Mouse (Mus musculus): ENCODE measurements around the gene Mars2. TPM values are rescaled to one million over a fixed set of nuclear protein-coding genes. Genes with fewer than 3 reads are reported as not detected.
A peak's percentile ranks its signal among the peaks of the same experiment; 100 is the strongest.

The Mars2 gene
- polyA plus RNA-seq, 1 experiment from 2014 or later: 3.3 TPM

DNA sequence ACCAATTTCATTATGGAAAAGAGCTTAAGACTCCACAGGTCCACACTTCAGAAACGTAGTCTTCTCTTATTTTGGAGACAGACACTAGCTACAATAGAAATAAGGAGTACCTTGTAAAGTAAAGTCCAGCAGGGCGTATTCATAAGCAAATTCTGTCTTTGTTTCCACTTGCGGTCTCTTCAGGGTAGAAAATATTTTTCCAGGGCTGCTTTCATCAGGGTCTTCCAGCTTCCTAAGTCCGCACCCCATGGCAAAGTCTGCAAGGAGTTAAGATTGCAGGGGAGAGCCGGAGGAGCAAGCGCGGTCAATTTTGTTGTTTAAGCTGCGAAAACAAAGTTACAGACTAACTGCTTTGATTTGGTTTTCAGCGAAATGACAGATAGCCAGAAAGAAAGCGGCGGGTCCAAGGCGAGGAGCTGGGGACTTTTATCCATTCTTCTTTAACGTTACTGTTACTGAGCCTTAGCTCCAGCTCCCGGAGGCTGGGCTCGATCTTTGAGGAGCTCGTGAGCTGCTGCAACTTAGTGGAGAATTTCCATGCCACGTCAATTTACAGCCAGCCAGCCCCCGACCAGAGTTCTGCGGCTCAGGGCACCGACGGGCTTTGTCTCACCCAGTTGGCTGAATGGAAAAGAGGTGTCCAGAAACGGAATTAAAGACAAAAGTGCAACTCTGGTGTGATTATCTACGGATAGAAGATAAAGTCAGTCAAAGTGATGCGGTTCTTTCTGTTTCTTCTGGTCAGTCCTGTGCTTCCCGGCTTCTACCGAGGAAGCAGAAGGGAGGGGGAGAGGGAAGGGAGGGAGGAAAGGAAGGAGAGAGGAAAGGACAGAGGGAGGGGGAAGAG lies 10.7 kb upstream of the Mars2 start, which contains the start of gene Rftn2:
Gene Rftn2, minus strand, starts transcription at position 772 of the 847 bp plus-strand sequence.
- H3K27ac ChIP-seq: no peak within 1 kb of the TSS

DNA sequence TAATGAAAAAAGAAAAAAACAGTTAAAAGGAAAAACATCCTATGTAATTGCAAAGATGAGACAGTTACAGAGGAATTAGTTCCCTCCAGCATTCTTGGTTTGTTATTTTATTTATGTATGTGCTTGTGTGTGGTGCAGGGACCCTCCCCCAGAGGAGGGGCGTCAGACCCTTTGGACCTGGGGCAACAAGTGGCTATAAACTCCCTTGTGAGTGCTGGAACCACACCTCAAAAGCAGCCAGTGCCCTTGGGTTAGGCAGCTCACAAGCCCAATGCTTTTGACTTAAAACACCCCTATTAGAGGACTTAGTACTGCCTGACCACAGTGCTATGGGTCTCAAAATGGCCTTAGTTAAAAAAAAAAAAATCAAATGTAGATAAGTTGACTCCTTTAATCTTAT lies 9.6 kb upstream of the Mars2 start:
- no peaks in the 10 kb centered on the region for H3K36me3 ChIP-seq
- no peaks in the 10 kb centered on the region for H3K9me3 ChIP-seq
- no peaks in the 10 kb centered on the region for H3K27me3 ChIP-seq (replicated peaks)
- H3K4me3 ChIP-seq: no peak overlapping the region
- no peak overlapping the region for H3K9ac ChIP-seq
- H3K4me2 ChIP-seq (replicated peaks): no peak overlapping the region
- WGBS: 4% methylated on average over 1 of the region's 1 CpGs
- H3K27ac ChIP-seq: no peak overlapping the region
- ATAC-seq (ENCODE audit: low FRiP score, low read depth): no peak
- peaks cover 2% of the 10 kb centered on the region; the same call in 1 of the 2 replicates for H3K4me1 ChIP-seq

More for the DNA sequence above, 10.7 kb upstream of the Mars2 start, which contains the start of gene Rftn2:
- peaks cover 5% of the 10 kb centered on the region for H3K4me1 ChIP-seq
- H3K9ac ChIP-seq: peak within 1 kb of the TSS; percentile 58
- peak within 1 kb of the TSS; percentile 44 for H3K4me3 ChIP-seq
- no peaks in the 10 kb centered on the region for H3K9me3 ChIP-seq
- no peaks in the 10 kb centered on the region for H3K36me3 ChIP-seq
- H3K4me2 ChIP-seq (replicated peaks): peak within 1 kb of the TSS; percentile 61
- ATAC-seq (ENCODE audit: low FRiP score, low read depth): 0 out of 2 replicates have a peak, but pooled peaks have one; percentile 17
- H3K27me3 ChIP-seq (replicated peaks): no peaks in the 10 kb centered on the region
- WGBS: 2% methylated on average over 26 of the region's 26 CpGs

DNA sequence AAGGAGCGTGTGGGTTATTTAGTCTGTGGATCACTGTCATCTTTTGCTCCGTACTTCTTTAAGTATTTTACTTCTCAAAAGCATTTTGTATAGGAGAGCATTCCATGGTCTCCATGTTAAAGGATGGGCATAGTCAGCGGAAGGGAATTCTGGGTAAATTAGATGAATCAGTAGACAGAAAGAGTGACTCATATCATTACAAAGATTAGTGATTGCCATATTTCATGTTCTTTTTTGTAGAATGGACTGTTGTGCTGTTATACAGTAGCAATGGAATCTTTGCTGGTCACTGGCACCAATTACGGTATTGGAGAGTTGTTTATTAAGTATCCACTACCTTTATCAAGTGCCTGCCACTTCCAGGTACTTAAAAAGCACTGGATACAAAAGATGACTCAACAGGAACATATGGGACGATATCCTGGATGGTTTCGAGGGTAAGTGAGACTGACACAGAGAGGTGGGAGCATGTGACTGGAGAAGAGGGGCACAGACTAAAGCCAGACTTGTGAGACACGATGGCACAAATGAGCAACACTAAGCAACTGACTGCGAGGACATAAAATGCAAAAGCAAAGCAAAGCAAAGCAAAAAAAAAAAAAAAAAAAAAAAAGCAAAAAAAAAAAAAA lies 8.6 kb upstream of the Mars2 start:
- Histone ChIP-seq H3K4me1 (peaks cover 2% of the 10 kb centered on the region; the same call in 1 of the 2 replicates), H3K9ac (no peak overlapping the region), H3K27ac (no peak overlapping the region), H3K36me3 (no peaks in the 10 kb centered on the region), H3K4me2 (replicated peaks) (no peak overlapping the region), H3K27me3 (replicated peaks) (no peaks in the 10 kb centered on the region), H3K4me3 (no peak overlapping the region), H3K9me3 (no peaks in the 10 kb centered on the region)
- 90% methylated on average over 8 of the region's 8 CpGs for WGBS
- no peak for ATAC-seq (ENCODE audit: low FRiP score, low read depth)

- Histone ChIP-seq H3K27me3 (replicated peaks) (no peaks in the 10 kb centered on the region), H3K4me1 (peaks cover 15% of the 10 kb centered on the region), H3K36me3 (no peaks in the 10 kb centered on the region), H3K4me2 (replicated peaks) (no peak overlapping the region), H3K9me3 (no peaks in the 10 kb centered on the region), H3K27ac (no peak overlapping the region), H3K9ac (no peak overlapping the region), H3K4me3 (no peak overlapping the region)
- no peak for ATAC-seq (ENCODE audit: low FRiP score, low read depth)
- WGBS: 67% methylated on average over 16 of the region's 16 CpGs
Measured at GRCm38 (mm10) chr1:55234910-55235520, 2.0 kb upstream of the Mars2 start.

DNA sequence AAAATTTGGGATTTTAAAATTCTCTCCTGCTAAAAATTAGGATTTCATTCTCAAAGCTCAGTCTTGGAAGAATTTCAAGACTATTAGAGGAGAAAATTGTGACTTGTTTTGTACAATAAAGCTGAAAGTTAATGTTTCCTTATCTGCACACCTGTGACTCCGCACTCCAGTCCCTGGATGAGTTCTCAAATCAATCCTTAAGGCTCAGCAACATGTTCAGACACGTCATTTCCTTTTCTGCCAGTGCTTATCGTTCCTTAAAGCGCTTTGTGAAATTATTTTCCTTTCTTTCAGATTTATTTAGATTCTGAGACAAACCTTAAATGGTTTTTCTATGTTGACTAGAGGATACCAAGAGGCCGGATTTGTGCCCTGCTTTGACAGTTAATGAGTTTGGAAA lies 490 bp upstream of the Mars2 start:
- no peaks in the 10 kb centered on the region for H3K36me3 ChIP-seq
- peaks cover 18% of the 10 kb centered on the region for H3K4me1 ChIP-seq
- H3K4me3 ChIP-seq: peak overlapping the region; percentile 76
- H3K9me3 ChIP-seq: no peaks in the 10 kb centered on the region
- H3K27me3 ChIP-seq (replicated peaks): no peaks in the 10 kb centered on the region
- H3K4me2 ChIP-seq (replicated peaks): peak overlapping the region; percentile 93
- no peak overlapping the region for H3K27ac ChIP-seq
- ATAC-seq (ENCODE audit: low FRiP score, low read depth): no peak
- 0 out of 2 replicates have a peak overlapping the region, but pooled peaks have one; percentile 79 for H3K9ac ChIP-seq
- 42% methylated on average over 5 of the region's 5 CpGs for WGBS

- H3K9me3 ChIP-seq: no peaks in the 10 kb centered on the region
- under 1% methylated on average over 23 of the region's 23 CpGs for WGBS
- H3K36me3 ChIP-seq: no peaks in the 10 kb centered on the region
- H3K27ac ChIP-seq: peak overlapping the region; percentile 53
- peak overlapping the region; percentile 76 for H3K4me3 ChIP-seq
- H3K9ac ChIP-seq: peak overlapping the region; percentile 79
- ATAC-seq (ENCODE audit: low FRiP score, low read depth): peak; percentile 68
- peaks cover 18% of the 10 kb centered on the region for H3K4me1 ChIP-seq
- peak overlapping the region; percentile 93 for H3K4me2 ChIP-seq (replicated peaks)
- H3K27me3 ChIP-seq (replicated peaks): no peaks in the 10 kb centered on the region
Measured at GRCm38 (mm10) chr1:55237643-55238161, 725 bp downstream of the Mars2 start.

DNA sequence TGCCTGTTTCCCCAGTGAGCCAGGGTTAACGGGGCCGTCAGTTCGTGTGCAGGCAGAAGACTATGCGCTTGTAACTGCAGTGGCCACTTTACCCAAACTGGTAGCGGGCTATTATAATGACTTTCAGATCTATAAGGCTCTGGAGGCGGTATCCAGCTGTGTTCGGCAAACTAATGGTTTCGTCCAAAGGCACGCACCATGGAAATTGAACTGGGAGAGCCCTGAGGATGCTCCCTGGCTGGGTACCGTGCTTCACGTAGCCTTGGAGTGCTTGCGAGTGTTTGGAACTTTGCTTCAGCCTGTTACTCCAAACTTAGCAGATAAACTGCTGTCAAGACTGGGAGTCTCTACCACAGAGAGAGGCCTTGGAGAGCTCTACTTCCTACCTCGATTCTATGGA lies 1.5 kb downstream of the Mars2 start:
- Histone ChIP-seq H3K9me3 (no peaks in the 10 kb centered on the region), H3K36me3 (no peaks in the 10 kb centered on the region), H3K4me2 (replicated peaks) (peak overlapping the region; percentile 93), H3K4me1 (peaks cover 18% of the 10 kb centered on the region), H3K27me3 (replicated peaks) (no peaks in the 10 kb centered on the region), H3K4me3 (peak overlapping the region; percentile 76), H3K27ac (no peak overlapping the region), H3K9ac (peak overlapping the region; percentile 79)
- no peak for ATAC-seq (ENCODE audit: low FRiP score, low read depth)
- WGBS: 20% methylated on average over 13 of the region's 13 CpGs

- H3K36me3 ChIP-seq: no peaks in the 10 kb centered on the region
- 0 out of 2 replicates have a peak overlapping the region, but pooled peaks have one; percentile 13 for H3K9ac ChIP-seq
- H3K4me2 ChIP-seq (replicated peaks): peak overlapping the region; percentile 93
- no peak for ATAC-seq (ENCODE audit: low FRiP score, low read depth)
- 4% methylated on average over 1 of the region's 1 CpGs for WGBS
- H3K4me1 ChIP-seq: peaks cover 18% of the 10 kb centered on the region
- H3K4me3 ChIP-seq: peak overlapping the region; percentile 76; the same call in 1 of the 2 replicates
- H3K27me3 ChIP-seq (replicated peaks): no peaks in the 10 kb centered on the region
- H3K27ac ChIP-seq: no peak overlapping the region
- no peaks in the 10 kb centered on the region for H3K9me3 ChIP-seq
Measured at GRCm38 (mm10) chr1:55239237-55239636, 2.3 kb downstream of the Mars2 start.

- Histone ChIP-seq H3K4me3 (no peak overlapping the region), H3K36me3 (no peaks in the 10 kb centered on the region)
- WGBS: 90% methylated on average over 2 of the region's 2 CpGs
Measured at GRCm38 (mm10) chr1:55246374-55246773, 9.4 kb downstream of the Mars2 start.

GRCm38 (mm10) chr1:55264385-55264784 lies 27.4 kb downstream of the Mars2 start:
- 64% methylated on average over 2 of the region's 2 CpGs for WGBS
- H3K4me2 ChIP-seq (replicated peaks): no peak overlapping the region
- H3K9ac ChIP-seq: no peak overlapping the region
- H3K27me3 ChIP-seq (replicated peaks): no peaks in the 10 kb centered on the region
- no peak overlapping the region for H3K27ac ChIP-seq
- no peaks in the 10 kb centered on the region for H3K9me3 ChIP-seq
- ATAC-seq (ENCODE audit: low FRiP score, low read depth): no peak
- no peak overlapping the region for H3K4me3 ChIP-seq
- H3K4me1 ChIP-seq: no peaks in the 10 kb centered on the region
- no peaks in the 10 kb centered on the region for H3K36me3 ChIP-seq

More at GRCm38 (mm10) chr1:55246374-55246773, 9.4 kb downstream of the Mars2 start:
- Histone ChIP-seq H3K27me3 (replicated peaks) (no peaks in the 10 kb centered on the region), H3K4me1 (no peaks in the 10 kb centered on the region; the same call in 1 of the 2 replicates), H3K4me2 (replicated peaks) (no peak overlapping the region), H3K9ac (no peak overlapping the region), H3K9me3 (no peaks in the 10 kb centered on the region), H3K27ac (no peak overlapping the region)
- no peak for ATAC-seq (ENCODE audit: low FRiP score, low read depth)

- H3K4me2 ChIP-seq (replicated peaks): no peak overlapping the region
- no peak overlapping the region for H3K4me3 ChIP-seq
- no peak overlapping the region for H3K27ac ChIP-seq
- H3K4me1 ChIP-seq: no peaks in the 10 kb centered on the region
- H3K27me3 ChIP-seq (replicated peaks): no peaks in the 10 kb centered on the region
- H3K9me3 ChIP-seq: no peaks in the 10 kb centered on the region
- ATAC-seq (ENCODE audit: low FRiP score, low read depth): no peak
- 69% methylated on average over 2 of the region's 2 CpGs for WGBS
- H3K9ac ChIP-seq: no peak overlapping the region
- H3K36me3 ChIP-seq: no peaks in the 10 kb centered on the region
Measured at GRCm38 (mm10) chr1:55265447-55265846, 28.5 kb downstream of the Mars2 start.

DNA sequence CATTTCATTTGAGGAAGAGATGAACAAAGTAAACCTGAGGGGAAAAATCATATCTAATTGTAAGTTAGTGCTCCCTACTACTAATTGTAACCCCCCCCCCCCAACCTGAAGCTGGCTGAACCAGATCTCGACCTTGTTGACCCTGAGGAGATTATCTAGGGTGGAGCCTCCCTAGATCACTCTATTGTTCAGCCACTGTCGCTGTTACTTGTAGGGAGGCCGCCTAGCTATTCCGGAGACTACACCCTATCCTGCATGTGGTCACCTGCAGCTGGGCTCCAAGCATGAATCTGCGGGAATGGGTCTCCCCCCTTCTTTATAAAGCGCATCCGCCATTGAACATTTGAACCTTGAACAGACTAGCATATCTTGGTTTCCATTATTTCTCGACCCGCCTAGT lies 42.1 kb downstream of the Mars2 start:
- no peaks in the 10 kb centered on the region for H3K4me1 ChIP-seq
- WGBS: 78% methylated on average over 9 of the region's 9 CpGs
- H3K9me3 ChIP-seq: no peaks in the 10 kb centered on the region

More for the DNA sequence above, 42.1 kb downstream of the Mars2 start:
- no peak for ATAC-seq (ENCODE audit: low FRiP score, low read depth)
- Histone ChIP-seq H3K36me3 (no peaks in the 10 kb centered on the region), H3K27ac (no peak overlapping the region), H3K9ac (no peak overlapping the region), H3K4me2 (replicated peaks) (no peak overlapping the region), H3K4me3 (no peak overlapping the region), H3K27me3 (replicated peaks) (no peaks in the 10 kb centered on the region)
